Mouse (Mus musculus) T-helper 1 cell (primary cell): ENCODE measurements at regions not wholly inside any gene's neighbourhood (a gene's known extent, or its start where the extent isn't known, plus 50 kb on each side); places are given as distances from the start of the nearest gene placed in this dataset.

ENCODE experiments used
- in situ Hi-C: fragments of 300-600 bp; cut with MboI, MseI; formaldehyde crosslinking; loops from one replicate; pipeline ENCODE4 v1.15.1; 2025; ENCODE audit warnings: high pct_unique_total_duplicates

- in situ Hi-C loops: no loop called here
Measured at GRCm38 (mm10) chr16:78019605-78020285, 281.5 kb upstream of the Cxadr start.

- in situ Hi-C loops: no loop called here
Measured at GRCm38 (mm10) chr16:78015401-78015800, 285.9 kb upstream of the Cxadr start.

- in situ Hi-C loops: no loop called here
Measured at GRCm38 (mm10) chr16:78013049-78013819, 288.1 kb upstream of the Cxadr start.

- in situ Hi-C loops: no loop called here
Measured at GRCm38 (mm10) chr16:78004016-78004415, 297.3 kb upstream of the Cxadr start.

GRCm38 (mm10) chr16:77992986-77993385 is 308.3 kb upstream of the Cxadr start:
- in situ Hi-C loops: no loop called here

GRCm38 (mm10) chr16:77989791-77990325 is 311.4 kb upstream of the Cxadr start:
- in situ Hi-C loops: no loop called here

GRCm38 (mm10) chr16:77989139-77989538 is 312.1 kb upstream of the Cxadr start:
- in situ Hi-C loops: no loop called here

GRCm38 (mm10) chr16:77986884-77987529 is 314.3 kb upstream of the Cxadr start:
- in situ Hi-C loops: no loop called here

GRCm38 (mm10) chr16:77948785-77949184 is 346.9 kb upstream of the Gm11146 start:
- in situ Hi-C loops: no loop called here

GRCm38 (mm10) chr16:77945442-77945841 is 343.5 kb upstream of the Gm11146 start:
- in situ Hi-C loops: no loop called here

GRCm38 (mm10) chr16:77931025-77931723 is 329.3 kb upstream of the Gm11146 start:
- in situ Hi-C loops: no loop called here

GRCm38 (mm10) chr16:77914160-77915070 is 312.5 kb upstream of the Gm11146 start:
- in situ Hi-C loops: no loop called here

GRCm38 (mm10) chr16:77894247-77894646 is 292.4 kb upstream of the Gm11146 start:
- in situ Hi-C loops: no loop called here

GRCm38 (mm10) chr16:77893690-77894089 is 291.8 kb upstream of the Gm11146 start:
- in situ Hi-C loops: no loop called here

GRCm38 (mm10) chr16:77892731-77893130 is 290.8 kb upstream of the Gm11146 start:
- in situ Hi-C loops: no loop called here

- in situ Hi-C loops: no loop called here
Measured at GRCm38 (mm10) chr16:77889348-77889747, 287.5 kb upstream of the Gm11146 start.

- in situ Hi-C loops: no loop called here
Measured at GRCm38 (mm10) chr16:77885060-77885679, 283.3 kb upstream of the Gm11146 start.

GRCm38 (mm10) chr16:77884495-77884894 is 282.6 kb upstream of the Gm11146 start:
- in situ Hi-C loops: no loop called here

GRCm38 (mm10) chr16:77877006-77877405 is 275.1 kb upstream of the Gm11146 start:
- in situ Hi-C loops: no loop called here

- in situ Hi-C loops: no loop called here
Measured at GRCm38 (mm10) chr16:77863246-77863645, 261.4 kb upstream of the Gm11146 start.
